Mouse (Mus musculus): ENCODE data around the gene Ttc24. TPM values are rescaled to one million over a fixed set of nuclear protein-coding genes. Genes with fewer than 3 reads are reported as not detected.

Gene Ttc24
- not detected in 4 replicates for total RNA-seq (2023; ENCODE audit: inconsistent age)

GRCm38 (mm10) chr3:88078204-88078603, at the start of gene Ttc24:
Gene Ttc24 (minus strand): TSS chr3:88078304.

GRCm38 (mm10) chr3:88081345-88082223, 3.5 kb upstream of the Ttc24 start, which contains the start of gene Iqgap3:
Gene Iqgap3 (plus strand): TSS chr3:88081971.

GRCm38 (mm10) chr3:88057902-88058696, 20.0 kb downstream of the Ttc24 start, which contains the start of gene Naxe:
Gene Naxe (minus strand): TSS chr3:88058495.

GRCm38 (mm10) chr3:88042661-88043421, 35.3 kb downstream of the Ttc24 start, which contains the start of gene Gpatch4:
Gene Gpatch4 (plus strand): TSS chr3:88043108.

GRCm38 (mm10) chr3:88027434-88028186, 50.5 kb downstream of the Ttc24 start, which contains the start of gene Hapln2:
Gene Hapln2 (minus strand): TSS chr3:88027583.

Other genes starting within 250 kb of the Ttc24 start
- 27.4 to 31.3 TPM (median 29.4 TPM) in 4 replicates for gene Sh2d2a, start 231.5 kb downstream of the Ttc24 start, total RNA-seq (2023; ENCODE audit: inconsistent age)
- 54.7 to 61.5 TPM (median 57.6 TPM) in 4 replicates for gene Prcc, start 192.7 kb downstream of the Ttc24 start, total RNA-seq (2023; ENCODE audit: inconsistent age)
- 77.9 to 83.0 TPM (median 79.1 TPM) in 4 replicates for gene Hdgf, start 172.0 kb downstream of the Ttc24 start, total RNA-seq (2023; ENCODE audit: inconsistent age)
- 126 to 163 TPM (median 139 TPM) in 4 replicates for gene Mrpl24, start 158.8 kb downstream of the Ttc24 start, total RNA-seq (2023; ENCODE audit: inconsistent age)
- gene Isg20l2, start 148.0 kb downstream of the Ttc24 start, total RNA-seq (2023; ENCODE audit: inconsistent age): 64.0 to 71.6 TPM (median 66.1 TPM) in 4 replicates
- 29.4 to 38.4 TPM (median 34.5 TPM) in 4 replicates for gene Rrnad1, start 147.6 kb downstream of the Ttc24 start, total RNA-seq (2023; ENCODE audit: inconsistent age)
- 0.78 to 2.5 TPM (median 1.4 TPM) in 4 replicates for gene Crabp2, start 129.6 kb downstream of the Ttc24 start, total RNA-seq (2023; ENCODE audit: inconsistent age)
- gene Nes, start 107.2 kb downstream of the Ttc24 start, total RNA-seq (2023; ENCODE audit: inconsistent age): not detected in 4 replicates
- gene Bcan, start 78.1 kb downstream of the Ttc24 start, total RNA-seq (2023; ENCODE audit: inconsistent age): not detected in 4 replicates
- gene Hapln2, start 50.7 kb downstream of the Ttc24 start, total RNA-seq (2023; ENCODE audit: inconsistent age): not detected in 4 replicates
- 13.7 to 20.9 TPM (median 16.4 TPM) in 4 replicates for gene Gpatch4, start 35.2 kb downstream of the Ttc24 start, total RNA-seq (2023; ENCODE audit: inconsistent age)
- gene Naxe, start 19.8 kb downstream of the Ttc24 start, total RNA-seq (2023; ENCODE audit: inconsistent age): 27.1 to 33.9 TPM (median 32.0 TPM) in 4 replicates
- gene Iqgap3, start 3.7 kb upstream of the Ttc24 start, total RNA-seq (2023; ENCODE audit: inconsistent age): 0.42 to 1.5 TPM (median 0.56 TPM) in 4 replicates
- gene Mef2d, start 64.1 kb upstream of the Ttc24 start, total RNA-seq (2023; ENCODE audit: inconsistent age): 342 to 418 TPM (median 405 TPM) in 4 replicates
- gene Rhbg, start 176.4 kb upstream of the Ttc24 start, total RNA-seq (2023; ENCODE audit: inconsistent age): not detected in 4 replicates
- gene Gm38392, start 208.9 kb upstream of the Ttc24 start, total RNA-seq (2023; ENCODE audit: inconsistent age): not detected in 4 replicates
- 4.6 to 7.6 TPM (median 6.0 TPM) in 4 replicates for gene Tsacc, start 218.7 kb upstream of the Ttc24 start, total RNA-seq (2023; ENCODE audit: inconsistent age)
- 150 to 201 TPM (median 177 TPM) in 4 replicates for gene Cct3, start 218.8 kb upstream of the Ttc24 start, total RNA-seq (2023; ENCODE audit: inconsistent age)
- gene Glmp, start 246.7 kb upstream of the Ttc24 start, total RNA-seq (2023; ENCODE audit: inconsistent age): 123 to 146 TPM (median 145 TPM) in 4 replicates

Measured in B cell, adult (primary cell).